Mouse (Mus musculus) E14TG2a.4 (cell line): ENCODE measurements around the gene Armc9.
A peak's percentile ranks its signal among the peaks of the same experiment; 100 is the strongest.

Experiments used
- H3K27me3 ChIP-seq: 2 replicates; pipeline ENCODE4 v1.6.1; 2014; ENCODE audit warnings: low read length, control low read depth; ENCODE audit not compliant: insufficient read depth
- H3K36me3 ChIP-seq: 2 replicates; pipeline ENCODE4 v1.6.1; 2014; ENCODE audit warnings: low read length, control low read depth; ENCODE audit not compliant: insufficient read depth
- H3K4me1 ChIP-seq: replicated peaks from 2 replicates; pipeline ENCODE4 v1.6.1; 2014; ENCODE audit warnings: low read depth, low read length, control low read depth
- H3K4me3 ChIP-seq: replicated peaks from 2 replicates; pipeline ENCODE4 v1.5.1; 2014; ENCODE audit warnings: mild to moderate bottlenecking, low read length
- H3K9me3 ChIP-seq: 2 replicates; pipeline ENCODE4 v1.6.1; 2014; ENCODE audit warnings: low read length, control low read depth
- CTCF ChIP-seq: conservative IDR thresholded peaks from 2 replicates; pipeline ENCODE4 v1.5.1; 2014; ENCODE audit warnings: low read length
- NANOG ChIP-seq: IDR thresholded peaks from 2 replicates; pipeline ENCODE4 v1.6.1; 2014; ENCODE audit warnings: borderline replicate concordance, low read length, mixed read lengths
- POU5F1 ChIP-seq: IDR thresholded peaks from 2 replicates; pipeline ENCODE4 v1.6.1; 2014; ENCODE audit warnings: low read length, borderline replicate concordance

The Armc9 gene

GRCm38 (mm10) chr1:86284101-86284500 is 129.5 kb downstream of the Armc9 start:
- H3K4me3 ChIP-seq: no peak overlapping the region
- TF ChIP-seq NANOG: no peak
- TF ChIP-seq CTCF: no peak
- TF ChIP-seq POU5F1: no peak
- no peaks in the 10 kb centered on the region for H3K36me3 ChIP-seq
- no peaks in the 10 kb centered on the region for H3K27me3 ChIP-seq
- H3K9me3 ChIP-seq: no peaks in the 10 kb centered on the region
- peaks cover 33% of the 10 kb centered on the region for H3K4me1 ChIP-seq

GRCm38 (mm10) chr1:86285295-86285694 is 130.7 kb downstream of the Armc9 start:
- H3K36me3 ChIP-seq: no peaks in the 10 kb centered on the region
- no peaks in the 10 kb centered on the region for H3K9me3 ChIP-seq
- H3K27me3 ChIP-seq: no peaks in the 10 kb centered on the region
- TF ChIP-seq POU5F1: no peak
- no peak for TF ChIP-seq NANOG
- TF ChIP-seq CTCF: no peak
- H3K4me1 ChIP-seq: peaks cover 36% of the 10 kb centered on the region
- H3K4me3 ChIP-seq: no peak overlapping the region

GRCm38 (mm10) chr1:86287473-86287872 is 132.9 kb downstream of the Armc9 start:
- Histone ChIP-seq H3K9me3 (no peaks in the 10 kb centered on the region), H3K36me3 (no peaks in the 10 kb centered on the region), H3K27me3 (no peaks in the 10 kb centered on the region), H3K4me3 (no peak overlapping the region), H3K4me1 (peaks cover 40% of the 10 kb centered on the region)
- no peak for TF ChIP-seq NANOG

- TF ChIP-seq NANOG (no peak), POU5F1 (no peak), CTCF (no peak)
- Histone ChIP-seq H3K27me3 (no peaks in the 10 kb centered on the region), H3K4me1 (peaks cover 38% of the 10 kb centered on the region), H3K9me3 (no peaks in the 10 kb centered on the region), H3K36me3 (no peaks in the 10 kb centered on the region), H3K4me3 (no peak overlapping the region)
Observed at GRCm38 (mm10) chr1:86290452-86290851, 135.9 kb downstream of the Armc9 start.

GRCm38 (mm10) chr1:86293091-86293490 is 138.5 kb downstream of the Armc9 start:
- TF ChIP-seq CTCF: no peak
- TF ChIP-seq NANOG: no peak
- TF ChIP-seq POU5F1: no peak
- no peaks in the 10 kb centered on the region; the same call in 1 of the 2 replicates for H3K36me3 ChIP-seq

GRCm38 (mm10) chr1:86293868-86294267 is 139.3 kb downstream of the Armc9 start:
- Histone ChIP-seq H3K4me1 (peaks cover 42% of the 10 kb centered on the region), H3K4me3 (no peak overlapping the region), H3K9me3 (no peaks in the 10 kb centered on the region), H3K36me3 (no peaks in the 10 kb centered on the region; the same call in 1 of the 2 replicates), H3K27me3 (no peaks in the 10 kb centered on the region)
- TF ChIP-seq POU5F1 (no peak), NANOG (no peak), CTCF (no peak)

More at GRCm38 (mm10) chr1:86293091-86293490, 138.5 kb downstream of the Armc9 start:
- Histone ChIP-seq H3K4me1 (peaks cover 34% of the 10 kb centered on the region), H3K9me3 (no peaks in the 10 kb centered on the region), H3K4me3 (no peak overlapping the region), H3K27me3 (no peaks in the 10 kb centered on the region)

- no peak for TF ChIP-seq POU5F1
- no peak for TF ChIP-seq CTCF
- TF ChIP-seq NANOG: no peak
- H3K27me3 ChIP-seq: no peaks in the 10 kb centered on the region
- H3K9me3 ChIP-seq: no peaks in the 10 kb centered on the region
- peak overlapping the region; percentile 48 for H3K4me3 ChIP-seq
- no peaks in the 10 kb centered on the region; the same call in 1 of the 2 replicates for H3K36me3 ChIP-seq
- H3K4me1 ChIP-seq: peaks cover 47% of the 10 kb centered on the region
Observed at GRCm38 (mm10) chr1:86294472-86294871, 139.9 kb downstream of the Armc9 start.

GRCm38 (mm10) chr1:86300093-86300492 is 145.5 kb downstream of the Armc9 start:
- H3K36me3 ChIP-seq: peaks cover 12% of the 10 kb centered on the region
- no peaks in the 10 kb centered on the region for H3K27me3 ChIP-seq
- TF ChIP-seq POU5F1: no peak
- no peak for TF ChIP-seq CTCF
- no peaks in the 10 kb centered on the region for H3K9me3 ChIP-seq
- H3K4me3 ChIP-seq: peak overlapping the region; percentile 96
- H3K4me1 ChIP-seq: peaks cover 73% of the 10 kb centered on the region

- no peaks in the 10 kb centered on the region for H3K27me3 ChIP-seq
- peak overlapping the region; percentile 96 for H3K4me3 ChIP-seq
- H3K9me3 ChIP-seq: no peaks in the 10 kb centered on the region
- no peak for TF ChIP-seq CTCF
- peaks cover 19% of the 10 kb centered on the region for H3K36me3 ChIP-seq
- peaks cover 76% of the 10 kb centered on the region for H3K4me1 ChIP-seq
Observed at GRCm38 (mm10) chr1:86300731-86301130, 146.2 kb downstream of the Armc9 start.
